ENCODE assay signal across 10 mouse cellular contexts in genomic region chr11:95853684-95854083, GRCm38 (mm10). TPM values are rescaled to one million over a fixed set of nuclear protein-coding genes. Genes with fewer than 3 reads are reported as not detected.
DNase-seq lines count a peak whose midpoint lies in the region; ATAC-seq and TF ChIP-seq lines count a peak whose summit lies in the region.
"Had no signal": no experiment of that assay in that cellular context is flagged by ENCODE, and none has a peak within 500 bp of the region (broad histone marks: within the 10 kb centered on the region; RNA-seq: fewer than 3 reads in every experiment).

No protein-coding gene starts in this region.

- no peaks in the 10 kb centered on the region for H3K79me2 ChIP-seq in liver, adult 2 months (ENCODE audit: control insufficient read depth, insufficient read depth, low read length)

- H3K4me2 ChIP-seq in liver, embryonic 12.5 days, result no peak overlapping the region
- H3K4me2 ChIP-seq: limb, embryonic 15.5 days; stomach, embryonic 15.5 days had no signal

- TF ChIP-seq CTCF in liver, adult 2 months (IDR thresholded peaks at IDR 0.05; ENCODE audit: low read depth, low read length), result peak; percentile 91

- no peak overlapping the region for H3K4me3 ChIP-seq in liver, adult 2 months (ENCODE audit: insufficient read depth, low read depth, low read length)
- no peak overlapping the region for H3K4me3 ChIP-seq in liver, embryonic 12.5 days
- H3K4me3 ChIP-seq: limb, embryonic 15.5 days; stomach, embryonic 15.5 days had no signal

- WGBS in liver, adult 2 months, result 40% methylated on average over 5 of the region's 5 CpGs
- 39% methylated on average over 5 of the region's 5 CpGs for WGBS in liver, embryonic 12.5 days (ENCODE audit: insufficient replicate concordance)

- no peak overlapping the region for H3K9ac ChIP-seq in liver, adult 2 months (ENCODE audit: low read depth, low read length)
- no peak overlapping the region for H3K9ac ChIP-seq in liver, embryonic 12.5 days
- H3K9ac ChIP-seq: limb, embryonic 15.5 days; stomach, embryonic 15.5 days had no signal

- no peak for TF ChIP-seq POLR2A in liver, adult 2 months (IDR thresholded peaks at IDR 0.05; ENCODE audit: extremely low read depth, insufficient read depth, low read length)

- no peaks in the 10 kb centered on the region for H3K27me3 ChIP-seq in liver, adult 2 months (ENCODE audit: control insufficient read depth, insufficient read depth, low read length)
- H3K27me3 ChIP-seq in liver, embryonic 12.5 days (replicated peaks), result peaks cover 12% of the 10 kb centered on the region; the same call in 1 of the 2 replicates
- H3K27me3 ChIP-seq: limb, embryonic 15.5 days; stomach, embryonic 15.5 days had no signal

- DNase-seq in liver, adult 2 months (ENCODE audit: extremely low read depth, low read depth, low spot score), result peak; percentile 55
- DNase-seq in Muller cell, postnatal 12 days (ENCODE audit: inconsistent ontology term), result peak; percentile 48
- DNase-seq in c-Kit-positive CD71-positive TER-119-positive erythroid progenitor cells, embryonic 14.5 days (ENCODE audit: low spot score), result peak; percentile 39
- DNase-seq in heart, postnatal 25 days (ENCODE audit: low spot score), result peak; percentile 33
- DNase-seq in frontal cortex, postnatal 10 days (ENCODE audit: low spot score in 2 of 2), result no peak

- intact Hi-C loops in heart, postnatal 25 days (cut with DNase I), result loop anchor here (1.0 to 5.0 kb wide), 2 partner anchors 24 to 81 kb away; no protein-coding TSS in a partner anchor

- H3K4me1 ChIP-seq in liver, adult 2 months (ENCODE audit: control insufficient read depth, insufficient read depth, low read length), result no peaks in the 10 kb centered on the region
- H3K4me1 ChIP-seq in liver, embryonic 12.5 days, result peaks cover 16% of the 10 kb centered on the region
- H3K4me1 ChIP-seq: stomach, embryonic 15.5 days had no signal

- H3K27ac ChIP-seq in liver, adult 2 months (replicated peaks; ENCODE audit: insufficient read depth, low read depth, low read length), result no peak overlapping the region
- H3K27ac ChIP-seq in liver, embryonic 12.5 days, result no peak overlapping the region
- H3K27ac ChIP-seq: limb, embryonic 15.5 days; stomach, embryonic 15.5 days had no signal

- no peak for ATAC-seq in liver, embryonic 12.5 days
- ATAC-seq in megakaryocyte, adult 5-6 weeks (ENCODE audit: poor library complexity, severe bottlenecking), result 0 out of 2 replicates have a peak, but pooled peaks have one; percentile 31
- no peak for ATAC-seq in frontal cortex, adult (ENCODE audit: low TSS enrichment)

- no peaks in the 10 kb centered on the region for H3K36me3 ChIP-seq in liver, adult 2 months (ENCODE audit: control insufficient read depth, insufficient read depth, low read length)
- H3K36me3 ChIP-seq in liver, embryonic 12.5 days, result no peaks in the 10 kb centered on the region
- H3K36me3 ChIP-seq: limb, embryonic 15.5 days; stomach, embryonic 15.5 days had no signal

- no peaks in the 10 kb centered on the region for H3K9me3 ChIP-seq in liver, embryonic 12.5 days (replicated peaks)
- H3K9me3 ChIP-seq: limb, embryonic 15.5 days; stomach, embryonic 15.5 days had no signal

RNA-seq across cellular contexts. Expression of gene Abi3, which starts 11.4 kb away (rescaled TPM):
- total RNA-seq in liver, adult 2 months (2014; rRNA removed), result 1.1 and 3.2 TPM in 2 replicates
- polyA plus RNA-seq in liver, adult 2 months (2012; rRNA removed), result 7.6 and 11.7 TPM in 2 replicates
- 7.3 and 7.6 TPM in 2 replicates for polyA plus RNA-seq in liver, embryonic 12.5 days (2016; fragmentation: Nextera tagmentation; extraction: Ambion mirVana)
- total RNA-seq in heart, postnatal 25 days (2021), result 10 to 100 TPM in 1 of 2 experiments, 1 to 10 TPM in 1; 8.8 to 10.4 TPM
- 14.7 and 19.8 TPM in 2 replicates for total RNA-seq in megakaryocyte, adult 5-6 weeks (2015)
- total RNA-seq in megakaryocyte, adult 5-6 weeks (2017), result 13.7 and 20.0 TPM in 2 replicates

RNA-seq across cellular contexts. Expression of gene Gngt2, which starts 16.7 kb away (rescaled TPM):
- 11.5 and 13.7 TPM in 2 replicates for total RNA-seq in liver, adult 2 months (2014; rRNA removed)
- polyA plus RNA-seq in liver, adult 2 months (2012; rRNA removed), result 3.9 and 5.1 TPM in 2 replicates
- polyA plus RNA-seq in liver, embryonic 12.5 days (2016; fragmentation: Nextera tagmentation; extraction: Ambion mirVana), result 15.8 and 16.7 TPM in 2 replicates
- 10 to 100 TPM; 20.6 to 21.9 TPM for total RNA-seq in heart, postnatal 25 days (2021)
- 92.0 and 95.7 TPM in 2 replicates for total RNA-seq in megakaryocyte, adult 5-6 weeks (2015)
- 64.0 and 66.6 TPM in 2 replicates for total RNA-seq in megakaryocyte, adult 5-6 weeks (2017)

RNA-seq across cellular contexts. Expression of gene Phospho1, which starts 29.4 kb away (rescaled TPM):
- total RNA-seq in liver, adult 2 months (2014; rRNA removed), result 1.6 TPM in 2 replicates
- polyA plus RNA-seq in liver, adult 2 months (2012; rRNA removed), result 31.8 and 32.8 TPM in 2 replicates
- 2.7 and 3.4 TPM in 2 replicates for polyA plus RNA-seq in liver, embryonic 12.5 days (2016; fragmentation: Nextera tagmentation; extraction: Ambion mirVana)
- 100 to 1,000 TPM; 174 to 181 TPM for total RNA-seq in heart, postnatal 25 days (2021)
- total RNA-seq in megakaryocyte, adult 5-6 weeks (2015), result 12.6 and 17.3 TPM in 2 replicates
- 2.3 TPM in 1 of 2 replicates, not detected in the other for total RNA-seq in megakaryocyte, adult 5-6 weeks (2017)

Comparison
In these comparisons a context has a peak if more than half of its experiments do, and no peak if none do; other contexts are left out.
1. DNase-seq: peak in liver, adult 2 months (single experiment), Muller cell, postnatal 12 days (single experiment), c-Kit-positive CD71-positive TER-119-positive erythroid progenitor cells, embryonic 14.5 days (single experiment) and heart, postnatal 25 days (single experiment); none in frontal cortex, postnatal 10 days (0 of 2).
2. RNA of gene Phospho1, which starts 29.4 kb away (total RNA-seq): 174 to 181 TPM in heart, postnatal 25 days; 2.3 to 17.3 TPM in megakaryocyte, adult 5-6 weeks and 1.6 TPM in liver, adult 2 months; every median in the first group is over 4 times any median in the second.